Mouse (Mus musculus): ENCODE results near the gene Lbhd2. TPM values are rescaled to one million over a fixed set of nuclear protein-coding genes. Genes with fewer than 3 reads are reported as not detected.

Gene Lbhd2
- polyA plus RNA-seq, 1 experiment from 2014 or later, result 5.5 TPM

DNA sequence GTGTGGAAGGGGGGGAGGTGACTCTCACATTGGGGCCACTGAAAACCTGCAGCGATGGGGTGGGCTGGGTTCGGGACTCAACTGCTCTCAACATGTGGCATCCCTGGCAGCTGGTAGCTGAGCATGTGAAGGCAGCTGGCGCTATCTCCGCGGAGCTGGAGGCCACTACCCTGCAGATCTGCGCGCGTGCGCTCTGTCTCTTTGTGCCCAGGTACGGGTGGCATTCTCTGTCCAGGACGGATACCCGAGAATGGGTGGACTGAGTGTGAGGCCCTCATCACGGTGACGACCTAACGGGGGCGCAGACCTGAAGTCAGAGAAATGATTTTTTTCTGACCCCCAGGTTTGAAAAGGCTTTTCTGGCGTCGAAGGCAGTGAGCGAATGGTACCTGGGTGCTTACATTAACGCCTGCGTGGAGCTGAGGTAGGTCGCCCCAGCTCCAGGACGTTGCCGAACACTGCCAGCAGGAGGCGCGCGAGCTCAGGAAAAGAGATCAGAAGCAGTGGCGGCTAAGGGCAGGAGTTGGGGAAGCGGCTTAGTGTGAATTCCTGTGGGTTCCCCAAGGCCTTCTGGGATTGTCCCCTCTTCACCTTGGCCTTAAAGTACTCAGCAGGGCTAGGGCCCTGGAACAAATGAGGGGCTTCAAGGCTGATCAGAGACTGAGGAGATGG, 19.3 kb downstream of the Lbhd2 start:
- H3K36me3 ChIP-seq, result no peaks in the 10 kb centered on the region
- H3K4me2 ChIP-seq, result no peak overlapping the region
- H3K9ac ChIP-seq, result no peak overlapping the region
- H3K9me3 ChIP-seq (replicated peaks), result no peaks in the 10 kb centered on the region
- H3K4me1 ChIP-seq, result peaks cover 82% of the 10 kb centered on the region
- WGBS, result 17% methylated on average over 29 of the region's 29 CpGs
- no peak overlapping the region for H3K4me3 ChIP-seq (replicated peaks)
- ATAC-seq (replicated peaks; ENCODE audit: low FRiP score), result peak; percentile 24; the same call in 1 of the 2 replicates
- no peak overlapping the region for H3K27ac ChIP-seq
- H3K27me3 ChIP-seq, result peaks cover 72% of the 10 kb centered on the region

GRCm38 (mm10) chr12:111427438-111428113, 21.0 kb downstream of the Lbhd2 start:
- Histone ChIP-seq H3K4me2 (no peak overlapping the region), H3K36me3 (no peaks in the 10 kb centered on the region), H3K4me1 (peaks cover 88% of the 10 kb centered on the region), H3K9ac (no peak overlapping the region), H3K27ac (no peak overlapping the region), H3K27me3 (peaks cover 57% of the 10 kb centered on the region), H3K4me3 (replicated peaks) (no peak overlapping the region), H3K9me3 (replicated peaks) (no peaks in the 10 kb centered on the region)
- 44% methylated on average over 12 of the region's 12 CpGs for WGBS
- no peak for ATAC-seq (replicated peaks; ENCODE audit: low FRiP score)

DNA sequence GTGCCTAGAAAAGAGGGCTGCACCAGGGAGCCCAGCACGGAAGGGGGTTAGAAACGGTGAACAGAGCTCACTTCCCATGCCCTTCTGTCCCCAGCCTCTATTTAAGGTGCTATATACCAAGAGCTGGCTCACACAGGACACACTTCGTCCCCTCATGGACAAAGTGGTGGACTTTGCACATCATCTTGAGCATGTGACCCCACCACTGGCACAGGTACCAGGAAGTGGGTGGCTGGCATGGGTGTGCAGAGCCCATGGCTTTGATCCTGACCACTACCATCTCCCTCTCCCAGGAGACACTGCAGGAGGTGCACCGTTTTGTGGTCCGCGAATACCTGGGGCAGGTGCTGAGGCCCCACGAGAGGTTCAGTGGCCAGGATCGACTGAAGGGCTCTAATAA, 21.8 kb downstream of the Lbhd2 start:
- WGBS, result 19% methylated on average over 8 of the region's 8 CpGs
- H3K9me3 ChIP-seq (replicated peaks), result no peaks in the 10 kb centered on the region
- peak overlapping the region; percentile 83 for H3K4me2 ChIP-seq
- H3K36me3 ChIP-seq, result no peaks in the 10 kb centered on the region
- no peak for ATAC-seq (replicated peaks; ENCODE audit: low FRiP score)
- H3K27me3 ChIP-seq, result peaks cover 51% of the 10 kb centered on the region
- peaks cover 90% of the 10 kb centered on the region for H3K4me1 ChIP-seq
- peak overlapping the region; percentile 89; the same call in 1 of the 2 replicates for H3K27ac ChIP-seq
- H3K4me3 ChIP-seq (replicated peaks), result no peak overlapping the region
- H3K9ac ChIP-seq, result no peak overlapping the region

DNA sequence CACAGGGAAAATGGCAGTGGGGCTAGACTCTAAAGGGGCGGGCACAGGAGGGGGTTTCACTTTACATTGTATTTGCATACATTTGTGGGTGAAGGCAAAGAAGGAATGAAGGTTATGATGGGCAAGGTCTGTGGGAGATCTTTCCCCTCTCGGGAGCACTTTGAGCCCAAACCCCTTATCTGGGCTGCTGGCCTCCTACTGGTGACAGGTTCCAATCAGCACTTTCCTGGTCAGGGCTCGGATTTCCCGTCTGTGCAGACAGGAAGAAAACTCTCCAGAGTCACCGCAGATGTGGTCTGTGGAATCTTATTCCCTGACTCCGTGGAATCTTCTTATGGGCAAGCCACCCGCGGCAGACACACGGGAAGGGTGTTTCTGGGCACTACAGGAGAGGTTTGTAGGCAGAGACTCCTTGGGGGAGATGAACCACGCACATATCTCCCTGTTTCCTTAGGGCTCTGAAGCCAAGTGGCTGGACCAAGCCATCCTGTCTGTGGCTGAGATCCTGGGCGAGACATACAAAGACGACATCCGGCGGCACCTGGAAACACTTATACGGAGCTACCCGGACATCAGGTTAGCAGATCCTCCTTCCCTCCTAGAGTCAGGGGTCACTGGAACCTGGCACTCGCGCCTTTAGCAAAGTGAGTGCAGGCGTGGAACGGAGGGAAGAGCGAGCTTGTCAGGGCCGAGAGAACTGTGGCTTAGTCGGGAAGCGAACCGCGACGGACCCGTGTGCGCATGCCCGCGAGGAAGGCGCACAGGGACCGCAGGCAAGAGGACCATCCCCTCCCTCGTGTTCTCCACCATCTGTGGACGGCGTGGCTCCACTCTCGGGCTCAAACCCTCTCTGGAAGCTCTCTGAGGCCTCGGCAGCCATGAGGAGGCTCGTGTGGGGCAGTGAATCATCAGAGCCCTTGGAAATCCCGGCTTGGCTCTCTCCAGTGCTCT, 22.6 kb downstream of the Lbhd2 start:
- 0 out of 2 replicates have a peak, but pooled peaks have one; percentile 4 for ATAC-seq (replicated peaks; ENCODE audit: low FRiP score)
- Histone ChIP-seq H3K27me3 (peaks cover 42% of the 10 kb centered on the region), H3K27ac (peak overlapping the region; percentile 89), H3K36me3 (no peaks in the 10 kb centered on the region), H3K9ac (peak overlapping the region; percentile 44), H3K4me2 (peak overlapping the region; percentile 83), H3K4me3 (replicated peaks) (peak overlapping the region; percentile 42), H3K9me3 (replicated peaks) (no peaks in the 10 kb centered on the region), H3K4me1 (peaks cover 83% of the 10 kb centered on the region)
- 1% methylated on average over 40 of the region's 40 CpGs for WGBS

- H3K9me3 ChIP-seq (replicated peaks), result no peaks in the 10 kb centered on the region
- WGBS, result 11% methylated on average over 27 of the region's 27 CpGs
- H3K9ac ChIP-seq, result peak overlapping the region; percentile 44
- H3K4me2 ChIP-seq, result peak overlapping the region; percentile 83
- H3K27me3 ChIP-seq, result peaks cover 33% of the 10 kb centered on the region
- H3K36me3 ChIP-seq, result no peaks in the 10 kb centered on the region
- no peak for ATAC-seq (replicated peaks; ENCODE audit: low FRiP score)
- peaks cover 88% of the 10 kb centered on the region for H3K4me1 ChIP-seq
- peak overlapping the region; percentile 42 for H3K4me3 ChIP-seq (replicated peaks)
- H3K27ac ChIP-seq, result peak overlapping the region; percentile 89
These were observed 23.6 kb downstream of the Lbhd2 start for GRCm38 (mm10) chr12:111430049-111430867.

DNA sequence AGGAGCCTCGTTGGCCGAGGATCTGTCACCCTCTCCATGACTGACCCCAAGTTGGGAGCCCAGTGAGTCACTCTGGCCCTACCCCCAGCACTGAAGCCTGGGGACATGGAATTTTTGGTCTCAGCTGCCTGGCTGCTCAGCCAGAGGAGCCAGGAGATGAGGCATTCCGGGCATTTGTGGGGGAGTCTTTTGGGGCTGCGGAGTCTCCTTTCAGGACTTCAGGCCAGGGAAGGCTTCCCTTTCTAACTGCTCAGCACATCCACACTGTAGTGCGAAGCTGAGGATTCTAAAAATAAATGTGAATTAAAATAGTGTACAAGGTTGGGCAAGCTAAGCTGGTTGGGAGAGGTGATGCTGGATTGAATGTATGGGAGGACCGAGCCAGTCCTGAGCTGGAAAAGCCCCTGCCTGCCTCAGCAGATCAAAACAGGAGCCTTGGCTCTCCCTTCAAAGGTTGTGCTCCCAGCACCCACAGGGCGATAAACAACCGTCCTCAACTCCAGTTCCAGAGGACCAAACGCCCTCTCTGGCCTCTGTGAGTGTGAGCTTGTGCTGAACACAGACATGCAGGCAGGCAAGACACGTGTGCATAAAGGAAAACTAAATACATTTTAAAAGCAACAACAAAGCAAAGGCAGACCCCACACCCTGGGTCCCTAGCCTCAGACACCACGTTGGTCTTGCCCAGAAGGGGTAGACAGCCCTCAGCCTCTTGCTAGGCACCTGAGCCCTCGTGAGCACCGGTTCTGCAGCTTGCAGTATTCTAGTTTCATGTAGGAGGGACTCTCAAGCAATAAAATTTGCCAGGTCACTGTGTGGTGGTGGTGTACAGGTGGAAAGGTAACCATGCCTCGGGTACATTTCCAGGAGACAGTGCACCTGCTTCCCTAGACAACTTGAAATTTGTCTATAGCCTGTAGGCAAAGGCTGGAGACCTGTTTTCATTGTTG, 24.5 kb downstream of the Lbhd2 start:
- Histone ChIP-seq H3K4me3 (replicated peaks) (no peak overlapping the region), H3K9ac (no peak overlapping the region), H3K9me3 (replicated peaks) (no peaks in the 10 kb centered on the region), H3K36me3 (no peaks in the 10 kb centered on the region), H3K27ac (peak overlapping the region; percentile 89), H3K4me1 (peaks cover 86% of the 10 kb centered on the region), H3K27me3 (peaks cover 27% of the 10 kb centered on the region), H3K4me2 (peak overlapping the region; percentile 83)
- 23% methylated on average over 14 of the region's 14 CpGs for WGBS
- peak; percentile 22; the same call in 1 of the 2 replicates for ATAC-seq (replicated peaks; ENCODE audit: low FRiP score)

DNA sequence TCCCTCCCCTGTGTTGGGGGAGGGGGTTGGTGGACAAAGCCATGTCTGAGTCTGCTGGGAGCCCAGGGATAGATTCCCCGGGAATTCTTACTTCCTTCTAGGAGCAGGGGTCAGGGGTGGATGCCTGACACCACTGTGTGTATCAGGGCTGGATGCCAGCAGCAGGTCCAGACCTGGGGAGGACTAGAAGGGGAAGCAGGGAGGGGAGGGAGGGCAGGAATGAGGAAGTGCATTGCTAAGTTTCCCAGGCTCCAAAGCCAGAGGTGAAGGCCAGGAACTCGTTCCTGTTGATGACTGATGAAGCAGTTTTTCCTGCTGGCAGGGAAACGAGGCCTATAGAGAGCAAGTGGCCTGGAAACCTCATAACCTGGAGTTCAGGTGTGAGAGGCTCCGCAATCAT, 25.5 kb downstream of the Lbhd2 start:
- H3K9me3 ChIP-seq (replicated peaks), result no peaks in the 10 kb centered on the region
- H3K4me2 ChIP-seq, result no peak overlapping the region; the same call in 1 of the 2 replicates
- H3K27ac ChIP-seq, result peak overlapping the region; percentile 89
- peaks cover 27% of the 10 kb centered on the region for H3K27me3 ChIP-seq
- 31% methylated on average over 4 of the region's 4 CpGs for WGBS
- H3K36me3 ChIP-seq, result no peaks in the 10 kb centered on the region
- H3K4me1 ChIP-seq, result peaks cover 91% of the 10 kb centered on the region
- no peak overlapping the region for H3K4me3 ChIP-seq (replicated peaks)
- no peak for ATAC-seq (replicated peaks; ENCODE audit: low FRiP score)
- H3K9ac ChIP-seq, result 0 out of 2 replicates have a peak overlapping the region, but pooled peaks have one; percentile 12

DNA sequence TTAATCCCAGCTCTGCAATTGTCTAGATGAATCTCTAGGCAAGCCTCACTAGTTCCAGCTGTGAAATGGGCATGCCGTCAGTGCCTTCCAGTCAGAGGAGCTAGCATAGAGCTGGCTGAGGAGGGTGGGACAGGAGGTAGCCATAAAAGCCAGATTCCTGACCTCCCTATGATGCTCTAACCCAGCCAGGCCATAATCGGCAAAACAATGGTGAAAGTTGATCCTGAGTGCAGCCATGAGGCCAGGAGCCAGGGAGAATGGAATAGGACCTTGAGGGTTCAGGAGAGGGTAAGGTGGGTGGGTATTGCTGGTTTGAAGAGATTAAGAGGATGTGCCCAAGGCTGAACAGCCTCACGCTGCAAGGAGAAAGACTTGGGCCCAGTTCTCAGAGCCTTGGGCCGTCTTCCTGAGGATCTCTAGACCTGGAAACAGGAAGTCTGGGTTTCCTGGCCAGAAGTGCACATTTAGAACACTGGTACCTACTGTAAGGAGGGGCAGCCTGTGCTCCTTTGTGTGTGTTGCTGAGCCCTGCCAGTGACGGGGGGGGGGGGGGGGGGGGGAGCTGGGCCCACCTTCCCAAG, 26.2 kb downstream of the Lbhd2 start:
- Histone ChIP-seq H3K4me1 (peaks cover 91% of the 10 kb centered on the region), H3K4me3 (replicated peaks) (no peak overlapping the region), H3K9me3 (replicated peaks) (no peaks in the 10 kb centered on the region), H3K27me3 (peaks cover 23% of the 10 kb centered on the region), H3K9ac (0 out of 2 replicates have a peak overlapping the region, but pooled peaks have one; percentile 12), H3K27ac (peak overlapping the region; percentile 89), H3K4me2 (peak overlapping the region; percentile 34), H3K36me3 (no peaks in the 10 kb centered on the region)
- no peak for ATAC-seq (replicated peaks; ENCODE audit: low FRiP score)
- 39% methylated on average over 5 of the region's 5 CpGs for WGBS

GRCm38 (mm10) chr12:111434164-111434744, 27.6 kb downstream of the Lbhd2 start:
- peaks cover 80% of the 10 kb centered on the region for H3K4me1 ChIP-seq
- H3K4me2 ChIP-seq, result peak overlapping the region; percentile 34
- ATAC-seq (replicated peaks; ENCODE audit: low FRiP score), result no peak
- 45% methylated on average over 7 of the region's 7 CpGs for WGBS
- no peaks in the 10 kb centered on the region for H3K9me3 ChIP-seq (replicated peaks)
- H3K9ac ChIP-seq, result no peak overlapping the region
- H3K27ac ChIP-seq, result peak overlapping the region; percentile 72
- peaks cover 16% of the 10 kb centered on the region for H3K27me3 ChIP-seq
- no peaks in the 10 kb centered on the region for H3K36me3 ChIP-seq
- no peak overlapping the region for H3K4me3 ChIP-seq (replicated peaks)

Measured in kidney, embryonic 15.5 days (tissue).